9 mouse cellular contexts compared by ENCODE assay signal in the genomic region with DNA sequence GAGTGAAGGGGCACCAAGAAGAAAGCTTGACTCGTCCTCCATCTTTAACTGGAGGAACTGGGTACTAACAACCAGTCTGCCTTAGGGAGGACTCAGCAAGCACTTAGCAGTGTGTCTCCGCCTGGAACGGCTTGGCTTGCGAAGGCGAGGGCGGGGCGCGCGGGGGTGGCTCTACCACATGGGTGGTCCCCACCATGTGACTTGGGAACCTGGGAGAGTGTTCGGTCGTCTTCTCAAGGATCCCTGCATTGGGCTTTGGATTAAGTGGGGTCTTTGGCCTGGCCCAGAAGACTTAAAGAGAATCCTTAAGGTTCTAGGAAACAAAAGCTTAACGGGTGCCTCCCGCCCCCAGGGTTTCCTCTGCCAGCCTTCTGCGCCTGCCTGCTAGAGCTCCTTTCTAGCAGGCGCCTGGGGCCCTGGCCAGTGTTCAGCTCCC. TPM values are rescaled to one million over a fixed set of nuclear protein-coding genes. Genes with fewer than 3 reads are reported as not detected.
DNase-seq lines count a peak whose midpoint lies in the region; ATAC-seq and TF ChIP-seq lines count a peak whose summit lies in the region.
"Had no signal": no experiment of that assay in that cellular context is flagged by ENCODE, and none has a peak within 500 bp of the region (broad histone marks: within the 10 kb centered on the region; RNA-seq: fewer than 3 reads in every experiment).

No protein-coding gene starts in this region.

- peak; percentile 62; the same call in 1 of the 2 replicates for TF ChIP-seq POLR2A in cortical plate, adult 2 months (IDR thresholded peaks at IDR 0.05; ENCODE audit: extremely low read depth, insufficient read depth, low read length)

- no peaks in the 10 kb centered on the region for H3K27me3 ChIP-seq in hindbrain, embryonic 14.5 days (ENCODE audit: control insufficient read depth, insufficient read depth, low read length)
- H3K27me3 ChIP-seq in limb, embryonic 12.5 days: no peaks in the 10 kb centered on the region
- H3K27me3 ChIP-seq in midbrain, embryonic 14.5 days (ENCODE audit: control insufficient read depth, insufficient read depth, low read length): no peaks in the 10 kb centered on the region
- H3K27me3 ChIP-seq in stomach, embryonic 16.5 days (ENCODE audit: control insufficient read depth, insufficient read depth, low read length): no peaks in the 10 kb centered on the region

- 2% methylated on average over 15 of the region's 15 CpGs for WGBS in hindbrain, embryonic 14.5 days
- WGBS in limb, embryonic 12.5 days: 2% methylated on average over 15 of the region's 15 CpGs
- WGBS in midbrain, embryonic 14.5 days: 2% methylated on average over 15 of the region's 15 CpGs
- 6% methylated on average over 15 of the region's 15 CpGs for WGBS in stomach, embryonic 16.5 days

- peaks cover 8% of the 10 kb centered on the region for H3K4me1 ChIP-seq in cortical plate, adult 2 months (ENCODE audit: control insufficient read depth, insufficient read depth, low read length)
- peaks cover 24% of the 10 kb centered on the region for H3K4me1 ChIP-seq in hindbrain, embryonic 14.5 days (replicated peaks; ENCODE audit: control insufficient read depth, insufficient read depth, low read length)
- H3K4me1 ChIP-seq in limb, embryonic 12.5 days (replicated peaks): peaks cover 28% of the 10 kb centered on the region
- peaks cover 13% of the 10 kb centered on the region for H3K4me1 ChIP-seq in midbrain, embryonic 14.5 days (ENCODE audit: control insufficient read depth, insufficient read depth, low read length)
- peaks cover 20% of the 10 kb centered on the region for H3K4me1 ChIP-seq in stomach, embryonic 16.5 days (ENCODE audit: control insufficient read depth, insufficient read depth, low read length)

- peak overlapping the region; percentile 13 for H3K9ac ChIP-seq in hindbrain, embryonic 14.5 days
- peak overlapping the region; percentile 38 for H3K9ac ChIP-seq in limb, embryonic 12.5 days (replicated peaks)
- 0 out of 2 replicates have a peak overlapping the region, but pooled peaks have one; percentile 2 for H3K9ac ChIP-seq in midbrain, embryonic 14.5 days (replicated peaks; ENCODE audit: low read length)
- H3K9ac ChIP-seq in stomach, embryonic 16.5 days (ENCODE audit: low read length): peak overlapping the region; percentile 55

- peak overlapping the region; percentile 11; the same call in 1 of the 2 replicates for H3K4me3 ChIP-seq in cortical plate, adult 2 months (ENCODE audit: insufficient read depth, low read length)
- H3K4me3 ChIP-seq in hindbrain, embryonic 14.5 days (replicated peaks; ENCODE audit: low read length): peak overlapping the region; percentile 28
- H3K4me3 ChIP-seq in limb, embryonic 12.5 days (replicated peaks): peak overlapping the region; percentile 32
- H3K4me3 ChIP-seq in midbrain, embryonic 14.5 days (replicated peaks; ENCODE audit: low read depth, low read length): peak overlapping the region; percentile 16
- H3K4me3 ChIP-seq in stomach, embryonic 16.5 days (replicated peaks; ENCODE audit: low read length): peak overlapping the region; percentile 44
- H3K4me3 ChIP-seq: erythroblast, embryonic 14.5 days had no signal

- H3K9me3 ChIP-seq in hindbrain, embryonic 14.5 days (ENCODE audit: control insufficient read depth, low read length): no peaks in the 10 kb centered on the region
- no peaks in the 10 kb centered on the region for H3K9me3 ChIP-seq in limb, embryonic 12.5 days
- H3K9me3 ChIP-seq in midbrain, embryonic 14.5 days (ENCODE audit: control insufficient read depth, low read length): no peaks in the 10 kb centered on the region
- no peaks in the 10 kb centered on the region for H3K9me3 ChIP-seq in stomach, embryonic 16.5 days (replicated peaks; ENCODE audit: control insufficient read depth, low read length)

- no peaks in the 10 kb centered on the region for H3K36me3 ChIP-seq in hindbrain, embryonic 14.5 days (replicated peaks; ENCODE audit: control insufficient read depth, insufficient read depth)
- H3K36me3 ChIP-seq in limb, embryonic 12.5 days: no peaks in the 10 kb centered on the region
- no peaks in the 10 kb centered on the region for H3K36me3 ChIP-seq in midbrain, embryonic 14.5 days (ENCODE audit: control insufficient read depth, insufficient read depth, low read length)
- H3K36me3 ChIP-seq in stomach, embryonic 16.5 days (ENCODE audit: control insufficient read depth, insufficient read depth, low read length): no peaks in the 10 kb centered on the region

- DNase-seq in adrenal gland, postnatal 4 days (ENCODE audit: low spot score in 2 of 2): peak; percentile 31 to 40
- DNase-seq in gastrocnemius, postnatal 10 days: peak; percentile 66
- peak; percentile 43 for DNase-seq in hindbrain, embryonic 14.5 days (ENCODE audit: low spot score)
- DNase-seq in midbrain, embryonic 14.5 days: peak; percentile 65

- peak; percentile 73; the same call in 1 of the 2 replicates for ATAC-seq in hindbrain, embryonic 14.5 days (ENCODE audit: low FRiP score)
- ATAC-seq in limb, embryonic 12.5 days (ENCODE audit: insufficient number of reproducible peaks, insufficient read depth, low FRiP score, low TSS enrichment, low read depth): 0 out of 2 replicates have a peak, but pooled peaks have one; percentile 46
- ATAC-seq in midbrain, embryonic 14.5 days (ENCODE audit: low FRiP score, low TSS enrichment): peak; percentile 75; the same call in 1 of the 2 replicates
- ATAC-seq in stomach, embryonic 16.5 days (ENCODE audit: insufficient read depth, low FRiP score): peak; percentile 79; the same call in 1 of the 2 replicates
- ATAC-seq in monocyte, adult 5-6 weeks (replicated peaks; ENCODE audit: insufficient number of reproducible peaks, low FRiP score, low TSS enrichment, poor library complexity, severe bottlenecking): no peak

- peak overlapping the region; percentile 8; the same call in 1 of the 2 replicates for H3K27ac ChIP-seq in cortical plate, adult 2 months (ENCODE audit: insufficient read depth, low read length)
- no peak overlapping the region for H3K27ac ChIP-seq in hindbrain, embryonic 14.5 days
- peak overlapping the region; percentile 47 for H3K27ac ChIP-seq in limb, embryonic 12.5 days
- H3K27ac ChIP-seq in midbrain, embryonic 14.5 days (replicated peaks; ENCODE audit: low read depth, low read length): no peak overlapping the region
- peak overlapping the region; percentile 39; the same call in 1 of the 2 replicates for H3K27ac ChIP-seq in stomach, embryonic 16.5 days (ENCODE audit: low read length)

- peak overlapping the region; percentile 48 for H3K4me2 ChIP-seq in hindbrain, embryonic 14.5 days (replicated peaks)
- peak overlapping the region; percentile 56 for H3K4me2 ChIP-seq in limb, embryonic 12.5 days
- peak overlapping the region; percentile 49 for H3K4me2 ChIP-seq in midbrain, embryonic 14.5 days (ENCODE audit: low read length)
- H3K4me2 ChIP-seq in stomach, embryonic 16.5 days (ENCODE audit: low read depth, low read length): peak overlapping the region; percentile 55

- TF ChIP-seq CTCF in cortical plate, adult 2 months (IDR thresholded peaks at IDR 0.05; ENCODE audit: extremely low read depth, insufficient read depth, low read length): no peak

RNA-seq across cellular contexts. Expression of a gene that starts 16.4 kb away (rescaled TPM):
- total RNA-seq in adrenal gland, postnatal 4 days (2021): 10 to 100 TPM; 88.5 to 94.3 TPM
- 8.3 and 9.6 TPM in 2 replicates for polyA plus RNA-seq in cortical plate, adult 2 months (2012; rRNA removed)
- total RNA-seq in gastrocnemius, postnatal 10 days (2021): 10 to 100 TPM; 21.2 to 26.3 TPM
- 13.9 and 15.6 TPM in 2 replicates for polyA plus RNA-seq in hindbrain, embryonic 14.5 days (2014; fragmentation: Nextera tagmentation; extraction: Ambion mirVana)
- 58.7 and 71.4 TPM in 2 replicates for polyA plus RNA-seq in limb, embryonic 12.5 days (2016; fragmentation: Nextera tagmentation; extraction: Ambion mirVana)
- 9.2 and 14.4 TPM in 2 replicates for polyA plus RNA-seq in midbrain, embryonic 14.5 days (2014; fragmentation: Nextera tagmentation; extraction: Ambion mirVana)
- polyA plus RNA-seq in stomach, embryonic 16.5 days (2015; fragmentation: Nextera tagmentation; extraction: Ambion mirVana): 20.1 and 23.6 TPM in 2 replicates
- total RNA-seq in monocyte, adult 5-6 weeks (2017): not detected in 3 replicates

RNA-seq across cellular contexts. Expression of a gene that starts 24.9 kb away (rescaled TPM):
- 10 to 100 TPM; 10.6 to 16.4 TPM for total RNA-seq in adrenal gland, postnatal 4 days (2021)
- polyA plus RNA-seq in cortical plate, adult 2 months (2012; rRNA removed): 28.8 and 30.1 TPM in 2 replicates
- total RNA-seq in gastrocnemius, postnatal 10 days (2021): 1 to 10 TPM; 3.1 to 5.1 TPM
- 7.9 and 8.6 TPM in 2 replicates for polyA plus RNA-seq in hindbrain, embryonic 14.5 days (2014; fragmentation: Nextera tagmentation; extraction: Ambion mirVana)
- 5.2 and 6.2 TPM in 2 replicates for polyA plus RNA-seq in limb, embryonic 12.5 days (2016; fragmentation: Nextera tagmentation; extraction: Ambion mirVana)
- polyA plus RNA-seq in midbrain, embryonic 14.5 days (2014; fragmentation: Nextera tagmentation; extraction: Ambion mirVana): 3.2 and 3.8 TPM in 2 replicates
- 4.0 and 5.2 TPM in 2 replicates for polyA plus RNA-seq in stomach, embryonic 16.5 days (2015; fragmentation: Nextera tagmentation; extraction: Ambion mirVana)
- total RNA-seq in monocyte, adult 5-6 weeks (2017): 0.29 to 1.6 TPM (median 0.29 TPM) in 3 replicates

RNA-seq across cellular contexts. Expression of a gene that starts 48.9 kb away (rescaled TPM):
- total RNA-seq in adrenal gland, postnatal 4 days (2021): 100 to 1,000 TPM in 1 of 2 experiments, 10 to 100 TPM in 1; 93.7 to 119 TPM
- 112 and 117 TPM in 2 replicates for polyA plus RNA-seq in cortical plate, adult 2 months (2012; rRNA removed)
- 10 to 100 TPM in 1 of 2 experiments, 1 to 10 TPM in 1; 8.8 to 11.8 TPM for total RNA-seq in gastrocnemius, postnatal 10 days (2021)
- polyA plus RNA-seq in hindbrain, embryonic 14.5 days (2014; fragmentation: Nextera tagmentation; extraction: Ambion mirVana): 24.2 and 27.1 TPM in 2 replicates
- 23.8 and 23.9 TPM in 2 replicates for polyA plus RNA-seq in limb, embryonic 12.5 days (2016; fragmentation: Nextera tagmentation; extraction: Ambion mirVana)
- 15.1 and 18.0 TPM in 2 replicates for polyA plus RNA-seq in midbrain, embryonic 14.5 days (2014; fragmentation: Nextera tagmentation; extraction: Ambion mirVana)
- 45.8 and 48.0 TPM in 2 replicates for polyA plus RNA-seq in stomach, embryonic 16.5 days (2015; fragmentation: Nextera tagmentation; extraction: Ambion mirVana)
- total RNA-seq in monocyte, adult 5-6 weeks (2017): 43.7 to 58.4 TPM (median 52.8 TPM) in 3 replicates

Comparison
In these comparisons a context has a peak if more than half of its experiments do, and no peak if none do; other contexts are left out.
1. H3K27ac ChIP-seq: peak in cortical plate, adult 2 months (single experiment), limb, embryonic 12.5 days (single experiment) and stomach, embryonic 16.5 days (single experiment); none in hindbrain, embryonic 14.5 days (single experiment) and midbrain, embryonic 14.5 days (single experiment).
2. H3K9ac ChIP-seq: peak in every context shown above with its lines; median percentile 55 in stomach, embryonic 16.5 days; 38 in limb, embryonic 12.5 days; 13 in hindbrain, embryonic 14.5 days; 2 in midbrain, embryonic 14.5 days.
3. Peak in every context shown above with its lines, with median percentiles within 50 percentile points of each other: DNase-seq, H3K4me3 ChIP-seq and H3K4me2 ChIP-seq.